Mouse (Mus musculus): ENCODE measurements around the gene Men1. TPM values are rescaled to one million over a fixed set of nuclear protein-coding genes. Genes with fewer than 3 reads are reported as not detected.

Men1 gene
- polyA plus RNA-seq, 1 experiment = 28.1 TPM

- H3K4me3 ChIP-seq (ENCODE audit: insufficient read depth, low read length) = no peak overlapping the region
- H3K4me1 ChIP-seq (ENCODE audit: control insufficient read depth, insufficient read depth, low read length) = no peaks in the 10 kb centered on the region
These were observed 51.0 kb downstream of the Men1 start for GRCm38 (mm10) chr19:6385821-6386220.

DNA sequence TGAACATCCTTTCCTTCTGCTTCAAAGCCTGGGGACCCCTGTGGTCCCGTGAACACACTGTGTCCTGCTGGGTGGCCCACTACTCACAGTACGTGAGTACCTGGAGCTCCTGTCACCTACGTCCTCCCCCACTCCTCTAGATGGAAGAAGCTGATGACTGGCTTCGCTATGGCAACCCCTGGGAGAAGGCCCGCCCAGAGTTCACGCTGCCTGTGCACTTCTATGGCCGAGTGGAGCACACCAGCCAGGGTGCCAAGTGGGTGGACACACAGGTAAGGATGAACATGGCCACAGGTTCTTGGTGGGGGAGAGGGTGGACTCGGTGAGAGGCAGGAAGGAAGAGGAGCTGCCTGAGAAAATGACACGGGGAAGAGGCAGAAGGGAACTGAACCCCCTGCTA, 51.5 kb downstream of the Men1 start:
- no peak for TF ChIP-seq CTCF (IDR thresholded peaks at IDR 0.05; ENCODE audit: low read depth, low read length)
- TF ChIP-seq POLR2A (IDR thresholded peaks at IDR 0.05; ENCODE audit: borderline replicate concordance, low read depth, low read length) = no peak
- Histone ChIP-seq H3K27ac (ENCODE audit: insufficient read depth, low read depth, low read length) (no peak overlapping the region), H3K4me3 (ENCODE audit: insufficient read depth, low read length) (no peak overlapping the region), H3K4me1 (ENCODE audit: control insufficient read depth, insufficient read depth, low read length) (no peaks in the 10 kb centered on the region)

More at GRCm38 (mm10) chr19:6385821-6386220, 51.0 kb downstream of the Men1 start:
- H3K27ac ChIP-seq (ENCODE audit: insufficient read depth, low read depth, low read length) = no peak overlapping the region
- TF ChIP-seq POLR2A (IDR thresholded peaks at IDR 0.05; ENCODE audit: borderline replicate concordance, low read depth, low read length) (no peak), CTCF (IDR thresholded peaks at IDR 0.05; ENCODE audit: low read depth, low read length) (no peak)

- Histone ChIP-seq H3K27ac (ENCODE audit: insufficient read depth, low read depth, low read length) (no peak overlapping the region), H3K4me1 (ENCODE audit: control insufficient read depth, insufficient read depth, low read length) (no peaks in the 10 kb centered on the region)
- TF ChIP-seq CTCF (IDR thresholded peaks at IDR 0.05; ENCODE audit: low read depth, low read length) = no peak
- no peak for TF ChIP-seq POLR2A (IDR thresholded peaks at IDR 0.05; ENCODE audit: borderline replicate concordance, low read depth, low read length)
These were observed 53.2 kb downstream of the Men1 start for GRCm38 (mm10) chr19:6388006-6388405.

GRCm38 (mm10) chr19:6389803-6390202, 55.0 kb downstream of the Men1 start:
- TF ChIP-seq CTCF (IDR thresholded peaks at IDR 0.05; ENCODE audit: low read depth, low read length) (no peak), POLR2A (IDR thresholded peaks at IDR 0.05; ENCODE audit: borderline replicate concordance, low read depth, low read length) (no peak)
- no peak overlapping the region for H3K4me3 ChIP-seq (ENCODE audit: insufficient read depth, low read length)
- H3K4me1 ChIP-seq (ENCODE audit: control insufficient read depth, insufficient read depth, low read length) = no peaks in the 10 kb centered on the region
- H3K27ac ChIP-seq (ENCODE audit: insufficient read depth, low read depth, low read length) = no peak overlapping the region

More at GRCm38 (mm10) chr19:6388006-6388405, 53.2 kb downstream of the Men1 start:
- no peak overlapping the region for H3K4me3 ChIP-seq (ENCODE audit: insufficient read depth, low read length)

GRCm38 (mm10) chr19:6390251-6390650, 55.5 kb downstream of the Men1 start:
- TF ChIP-seq POLR2A (IDR thresholded peaks at IDR 0.05; ENCODE audit: borderline replicate concordance, low read depth, low read length) (no peak), CTCF (IDR thresholded peaks at IDR 0.05; ENCODE audit: low read depth, low read length) (no peak)
- Histone ChIP-seq H3K4me1 (ENCODE audit: control insufficient read depth, insufficient read depth, low read length) (no peaks in the 10 kb centered on the region), H3K4me3 (ENCODE audit: insufficient read depth, low read length) (no peak overlapping the region), H3K27ac (ENCODE audit: insufficient read depth, low read depth, low read length) (no peak overlapping the region)

Other genes with a start within 250 kb of the Men1 start
- 13.1 and 13.6 TPM in 2 replicates for gene Cdca5, start 250.0 kb upstream of the Men1 start, polyA plus RNA-seq (2012; ENCODE audit: insufficient read depth, insufficient read length, missing spikeins)
- 1.2 TPM in 1 of 2 replicates, not detected in the other for gene AC131692.1, start 240.6 kb upstream of the Men1 start, polyA plus RNA-seq (2012; ENCODE audit: insufficient read depth, insufficient read length, missing spikeins)
- gene Naaladl1, start 229.2 kb upstream of the Men1 start, polyA plus RNA-seq (2012; ENCODE audit: insufficient read depth, insufficient read length, missing spikeins) = 0.53 and 0.80 TPM in 2 replicates
- gene Sac3d1, start 216.3 kb upstream of the Men1 start, polyA plus RNA-seq (2012; ENCODE audit: insufficient read depth, insufficient read length, missing spikeins) = 5.6 and 6.0 TPM in 2 replicates
- gene Snx15, start 206.7 kb upstream of the Men1 start, polyA plus RNA-seq (2012; ENCODE audit: insufficient read depth, insufficient read length, missing spikeins) = 26.0 and 32.8 TPM in 2 replicates
- 6.2 and 7.9 TPM in 2 replicates for gene Batf2, start 194.0 kb upstream of the Men1 start, polyA plus RNA-seq (2012; ENCODE audit: insufficient read depth, insufficient read length, missing spikeins)
- 31.0 and 33.7 TPM in 2 replicates for gene Arl2, start 193.4 kb upstream of the Men1 start, polyA plus RNA-seq (2012; ENCODE audit: insufficient read depth, insufficient read length, missing spikeins)
- gene Majin, start 150.6 kb upstream of the Men1 start, polyA plus RNA-seq (2012; ENCODE audit: insufficient read depth, insufficient read length, missing spikeins) = 0.35 TPM in 1 of 2 replicates, not detected in the other
- not detected in 2 replicates for gene Gpha2, start 108.6 kb upstream of the Men1 start, polyA plus RNA-seq (2012; ENCODE audit: insufficient read depth, insufficient read length, missing spikeins)
- gene Ppp2r5b, start 99.1 kb upstream of the Men1 start, polyA plus RNA-seq (2012; ENCODE audit: insufficient read depth, insufficient read length, missing spikeins) = 13.7 and 15.4 TPM in 2 replicates
- 23.9 and 27.1 TPM in 2 replicates for gene Atg2a, start 93.3 kb upstream of the Men1 start, polyA plus RNA-seq (2012; ENCODE audit: insufficient read depth, insufficient read length, missing spikeins)
- 91.9 and 96.3 TPM in 2 replicates for gene Ehd1, start 58.3 kb upstream of the Men1 start, polyA plus RNA-seq (2012; ENCODE audit: insufficient read depth, insufficient read length, missing spikeins)
- 6.9 and 7.0 TPM in 2 replicates for gene Cdc42bpg, start 28.5 kb upstream of the Men1 start, polyA plus RNA-seq (2012; ENCODE audit: insufficient read depth, insufficient read length, missing spikeins)
- gene Map4k2, start 6.2 kb downstream of the Men1 start, polyA plus RNA-seq (2012; ENCODE audit: insufficient read depth, insufficient read length, missing spikeins) = 57.4 and 58.5 TPM in 2 replicates
- gene Sf1, start 28.7 kb downstream of the Men1 start, polyA plus RNA-seq (2012; ENCODE audit: insufficient read depth, insufficient read length, missing spikeins) = 159 and 170 TPM in 2 replicates
- 0.97 and 2.1 TPM in 2 replicates for gene Pygm, start 49.4 kb downstream of the Men1 start, polyA plus RNA-seq (2012; ENCODE audit: insufficient read depth, insufficient read length, missing spikeins)
- gene Rasgrp2, start 64.4 kb downstream of the Men1 start, polyA plus RNA-seq (2012; ENCODE audit: insufficient read depth, insufficient read length, missing spikeins) = 5.9 and 7.7 TPM in 2 replicates
- gene Nrxn2, start 83.8 kb downstream of the Men1 start, polyA plus RNA-seq (2012; ENCODE audit: insufficient read depth, insufficient read length, missing spikeins) = not detected in 2 replicates
- gene Slc22a12, start 208.1 kb downstream of the Men1 start, polyA plus RNA-seq (2012; ENCODE audit: insufficient read depth, insufficient read length, missing spikeins) = not detected in 2 replicates